Mouse (Mus musculus) C2C12 (cell line): Measurements from ENCODE around the gene Prkrip1.

ENCODE experiments used
- CTCF ChIP-seq: IDR thresholded peaks from one replicate; pipeline ENCODE4 v1.5.1; 2011; ENCODE audit not compliant: control insufficient read depth, insufficient read depth, insufficient read length
- MAX ChIP-seq: IDR thresholded peaks from one replicate; pipeline ENCODE4 v1.6.1; 2011; ENCODE audit warnings: mild to moderate bottlenecking, control low read depth
- MYOG ChIP-seq: IDR thresholded peaks from one replicate; pipeline ENCODE4 v1.6.1; 2011; ENCODE audit not compliant: control insufficient read depth, insufficient read length; ENCODE audit errors: extremely low read depth
- USF1 ChIP-seq: IDR thresholded peaks from one replicate; pipeline ENCODE4 v1.6.1; 2011; ENCODE audit warnings: low read depth, mild to moderate bottlenecking, control low read depth, moderate library complexity

DNA sequence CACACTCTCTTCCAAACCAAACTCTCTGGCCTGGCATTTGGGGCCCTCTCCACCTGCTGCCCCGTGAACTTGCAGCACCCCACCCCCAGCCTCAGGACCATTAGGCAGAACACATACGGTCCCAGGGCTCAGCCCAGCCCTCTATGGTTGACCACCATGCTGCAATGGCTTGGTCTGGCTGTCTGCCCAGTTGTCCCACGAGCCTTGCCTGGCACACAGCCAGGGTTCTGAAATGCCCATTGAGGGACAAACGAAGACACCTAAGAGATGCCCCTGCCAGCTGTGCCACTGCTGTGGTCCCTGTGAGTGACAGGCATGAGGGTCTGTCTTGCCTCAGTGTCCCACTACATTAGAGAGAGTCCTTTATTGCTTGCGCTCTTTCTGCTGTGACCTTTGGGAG lies 17.2 kb upstream of the Prkrip1 start:
- no peak for TF ChIP-seq MYOG
- TF ChIP-seq CTCF, result no peak
- TF ChIP-seq USF1, result no peak
- TF ChIP-seq MAX, result no peak
